Mouse (Mus musculus) cerebellum, postnatal 36 days (tissue): ENCODE data around the gene Ep400.

Experiments used
- DNase-seq, 2 experiments: peaks; one replicate each; pipeline ENCODE4 v3.0.0; 2021 to 2022; ENCODE audit warnings: mixed read lengths in 2 of 2

The Ep400 gene

DNA sequence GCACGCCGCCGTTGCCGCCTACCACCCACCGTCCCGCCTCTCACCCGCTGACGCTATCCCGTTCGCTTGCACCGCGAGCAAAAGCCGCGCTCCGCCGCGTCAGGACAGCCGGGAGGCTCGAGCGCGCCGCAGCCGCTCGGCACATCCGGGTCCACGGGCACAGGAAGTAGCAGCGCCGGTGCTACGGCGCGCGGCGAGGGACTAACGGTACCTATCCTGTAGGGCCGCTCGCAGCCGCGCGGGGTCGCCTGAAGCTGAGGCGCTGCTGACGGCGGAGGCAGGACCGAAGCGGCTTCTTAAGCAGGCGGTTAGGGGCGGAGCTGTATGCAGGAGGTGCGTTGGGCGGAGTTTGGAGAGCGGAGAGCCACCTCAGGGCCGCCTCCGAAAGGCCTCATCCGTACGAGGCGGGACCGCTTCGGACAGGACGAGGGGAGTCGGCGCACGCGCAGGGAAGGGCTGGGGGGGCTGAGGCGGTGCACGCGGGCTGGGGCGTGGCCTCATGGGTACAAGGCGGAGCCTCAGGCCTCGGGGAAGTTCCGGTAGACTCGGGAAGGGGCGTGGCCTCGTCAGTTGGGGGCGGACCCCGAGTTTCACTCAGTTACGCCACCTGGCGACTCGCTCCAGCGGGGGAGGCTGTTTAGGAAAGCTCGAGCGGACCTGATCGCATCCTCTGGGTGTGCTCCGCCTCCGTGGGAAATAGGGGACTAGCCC lies at the start of gene Ep400:
Gene Ep400, minus strand, starts transcription at position 270 of the 711 bp plus-strand sequence.
- DNase-seq = peak; percentile 100

DNA sequence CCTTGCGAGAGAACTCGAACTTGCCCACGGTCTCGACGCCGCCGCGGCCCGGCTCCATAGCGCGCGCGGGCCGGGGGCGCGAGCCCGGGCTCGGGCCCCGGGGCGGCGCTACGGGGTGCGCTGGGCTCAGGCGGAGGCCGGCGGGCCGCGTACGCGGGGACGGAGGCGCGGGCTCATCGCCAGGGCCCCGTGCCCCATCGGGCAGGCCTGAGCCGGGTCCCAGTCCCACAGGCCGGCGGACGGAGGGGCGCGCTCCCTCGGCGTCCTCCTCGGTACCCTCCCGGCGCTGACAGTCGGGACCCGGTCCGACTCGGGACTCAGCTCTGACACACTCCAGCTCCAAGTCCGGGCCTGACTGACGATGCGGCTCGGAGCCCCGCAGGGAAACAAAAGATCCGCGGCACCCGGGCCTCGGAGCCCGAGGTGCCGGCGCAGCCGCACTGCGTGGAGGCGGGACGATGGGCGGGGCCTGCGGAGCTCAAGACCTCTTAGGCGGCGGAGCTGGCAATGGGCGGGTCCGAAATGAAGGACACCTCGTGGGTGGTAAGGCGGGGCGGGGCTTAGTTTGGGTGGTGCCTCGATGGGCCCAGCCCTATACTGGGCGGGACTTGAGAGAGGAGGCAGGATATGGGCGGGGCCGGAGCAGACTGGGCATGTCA lies 39.3 kb upstream of the Ep400 start, which contains the start of gene Ulk1:
Gene Ulk1, minus strand, starts transcription at position 431 of the 659 bp plus-strand sequence.
- peak; percentile 99 to 100 for DNase-seq

DNA sequence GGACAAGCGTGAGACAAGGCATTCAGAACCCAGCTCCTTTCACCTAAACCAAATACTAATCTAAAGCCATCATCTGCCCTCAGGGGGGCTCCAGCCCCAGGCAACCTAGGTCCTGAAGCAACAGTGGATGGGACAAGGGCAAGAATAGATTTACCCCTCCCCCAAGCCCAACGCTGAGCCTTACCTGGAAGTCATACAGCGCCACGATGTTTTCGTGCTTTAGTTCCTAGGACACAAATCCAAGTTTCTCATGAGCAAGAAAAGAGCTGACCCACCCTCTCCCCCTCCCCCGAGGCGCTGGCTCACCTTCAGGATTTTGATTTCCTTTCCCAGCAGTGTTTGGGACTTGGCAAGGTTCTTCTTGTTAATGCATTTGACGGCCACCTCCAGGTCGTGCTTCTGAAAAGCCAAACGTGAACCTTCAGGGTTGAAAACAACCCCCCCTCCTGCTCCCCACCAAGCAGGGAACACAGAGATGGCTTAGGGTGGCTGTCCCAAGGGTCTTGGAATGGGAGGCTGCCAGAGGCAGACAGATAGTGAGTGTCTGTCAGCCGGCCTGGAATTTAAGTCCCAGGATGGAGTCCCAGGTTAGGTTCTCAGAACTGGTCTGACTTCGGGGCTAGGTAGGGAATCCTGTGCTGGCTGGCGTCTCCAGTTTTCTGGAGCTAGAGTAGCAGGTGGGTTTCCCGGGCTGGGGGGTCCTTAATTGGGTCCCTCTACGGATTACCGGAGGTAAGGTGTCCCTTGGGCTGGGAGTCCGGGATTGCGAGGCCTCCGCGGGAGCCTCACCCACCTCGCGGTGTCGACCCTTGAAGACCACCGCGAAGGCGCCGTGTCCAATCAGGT lies 38.5 kb upstream of the Ep400 start:
- peak; percentile 37 to 43 for DNase-seq

DNA sequence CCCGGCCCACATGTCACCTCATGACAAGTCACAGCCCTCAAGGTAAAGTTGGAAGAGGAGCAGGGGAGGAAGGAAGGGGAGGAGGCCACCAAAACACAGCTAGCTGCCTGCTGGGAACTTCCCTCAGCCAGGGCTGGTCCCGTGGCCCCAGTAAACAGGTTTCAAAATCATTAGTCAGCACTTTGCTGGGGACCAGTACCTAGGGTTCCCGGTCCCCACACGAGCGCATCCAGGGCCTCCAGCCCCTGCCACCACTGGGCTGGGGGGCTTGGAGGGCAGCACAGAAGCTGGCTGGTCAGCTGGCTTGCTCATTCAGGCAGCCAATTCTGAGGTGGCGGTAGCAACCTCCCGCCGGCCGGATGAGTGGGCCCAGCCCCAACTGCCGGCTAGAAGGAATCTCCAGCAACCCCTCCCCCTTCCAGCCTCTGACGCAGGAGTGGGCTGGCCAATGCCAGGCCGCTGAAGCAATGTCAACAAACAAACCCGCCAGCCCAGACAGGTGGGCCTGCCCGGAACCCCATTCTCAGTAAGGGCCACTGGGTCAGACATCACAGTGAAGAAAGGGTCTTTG lies 37.6 kb upstream of the Ep400 start:
- peak; percentile 87 to 90 for DNase-seq

DNA sequence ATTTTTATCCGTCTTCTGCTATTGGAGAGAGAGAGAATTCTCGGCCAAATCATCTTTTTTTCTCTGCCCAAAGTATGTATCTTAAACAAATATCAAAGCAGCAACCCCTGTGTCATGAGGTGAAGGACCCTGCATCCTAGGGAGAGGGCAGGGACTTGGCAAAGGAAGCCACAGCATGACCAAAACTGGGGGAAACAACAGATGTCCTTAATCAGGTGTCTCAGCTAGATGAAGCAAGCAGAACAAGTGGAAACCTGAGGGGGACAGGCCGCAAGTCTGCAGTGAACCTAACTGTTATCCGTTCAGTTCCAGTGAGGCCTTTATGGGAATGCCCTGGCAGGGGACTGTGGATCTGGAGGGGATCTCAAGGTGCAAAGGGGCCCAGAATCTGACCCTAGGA lies 36.9 kb upstream of the Ep400 start:
- DNase-seq = no peak

- DNase-seq = no peak
Measured at GRCm38 (mm10) chr5:110806676-110807075, 36.2 kb upstream of the Ep400 start.

GRCm38 (mm10) chr5:110806154-110806553 lies 35.6 kb upstream of the Ep400 start:
- DNase-seq = no peak

DNA sequence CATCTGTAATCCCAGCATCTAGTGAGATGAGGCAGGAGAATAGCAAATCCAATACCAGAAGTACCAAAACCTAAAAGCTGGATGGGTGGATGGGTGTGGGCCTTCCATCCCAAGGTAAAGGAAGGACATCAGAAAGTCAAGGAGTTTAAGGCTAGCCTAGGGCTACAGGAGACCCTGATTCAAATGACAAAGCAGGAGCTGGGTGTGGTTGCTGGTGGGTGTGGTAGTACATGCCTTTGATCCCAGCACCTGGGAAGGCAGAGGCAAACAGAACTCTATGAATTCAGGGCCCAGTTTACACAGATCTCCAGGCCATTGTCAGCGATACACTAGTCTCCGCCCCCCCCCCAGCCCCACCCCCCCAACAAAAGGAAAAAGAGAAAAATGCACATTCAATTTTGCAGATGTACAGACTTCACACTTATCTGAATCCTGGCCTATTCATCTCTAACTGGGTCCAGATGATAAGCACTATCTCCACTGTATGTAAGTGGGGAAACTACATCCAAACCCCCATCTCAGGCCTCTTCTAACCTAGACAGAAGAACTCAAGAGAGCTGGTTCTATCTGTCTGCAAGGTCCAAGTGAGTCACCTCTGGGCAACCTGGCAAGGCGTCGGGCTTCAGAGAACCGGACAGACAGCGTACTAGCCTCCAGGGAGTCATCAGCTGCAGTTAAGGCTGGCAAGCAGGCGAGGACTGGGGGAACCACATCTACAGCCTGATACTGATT lies 33.7 kb upstream of the Ep400 start:
- no peak for DNase-seq

DNA sequence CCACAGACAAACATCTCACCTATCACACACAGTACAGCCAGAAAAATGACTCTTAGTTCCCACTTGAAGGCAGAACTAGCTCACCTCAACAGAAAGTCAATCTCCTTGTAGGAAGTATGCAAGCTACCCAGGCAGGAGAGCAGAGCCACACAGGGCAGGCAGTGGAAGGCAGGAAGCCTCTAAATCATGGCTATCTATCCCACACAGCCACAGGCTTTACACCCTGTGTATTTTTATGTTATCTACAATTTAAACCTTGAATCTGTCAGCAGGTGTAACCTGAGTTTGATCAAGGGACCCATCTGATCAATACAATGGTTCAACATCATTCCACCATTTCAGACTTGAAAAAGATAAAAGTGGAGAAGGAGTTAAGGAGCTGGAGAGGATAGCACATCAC lies 32.3 kb upstream of the Ep400 start:
- DNase-seq = no peak

- DNase-seq = peak; percentile 79 to 84
Measured at GRCm38 (mm10) chr5:110802186-110802585, 31.7 kb upstream of the Ep400 start.

DNA sequence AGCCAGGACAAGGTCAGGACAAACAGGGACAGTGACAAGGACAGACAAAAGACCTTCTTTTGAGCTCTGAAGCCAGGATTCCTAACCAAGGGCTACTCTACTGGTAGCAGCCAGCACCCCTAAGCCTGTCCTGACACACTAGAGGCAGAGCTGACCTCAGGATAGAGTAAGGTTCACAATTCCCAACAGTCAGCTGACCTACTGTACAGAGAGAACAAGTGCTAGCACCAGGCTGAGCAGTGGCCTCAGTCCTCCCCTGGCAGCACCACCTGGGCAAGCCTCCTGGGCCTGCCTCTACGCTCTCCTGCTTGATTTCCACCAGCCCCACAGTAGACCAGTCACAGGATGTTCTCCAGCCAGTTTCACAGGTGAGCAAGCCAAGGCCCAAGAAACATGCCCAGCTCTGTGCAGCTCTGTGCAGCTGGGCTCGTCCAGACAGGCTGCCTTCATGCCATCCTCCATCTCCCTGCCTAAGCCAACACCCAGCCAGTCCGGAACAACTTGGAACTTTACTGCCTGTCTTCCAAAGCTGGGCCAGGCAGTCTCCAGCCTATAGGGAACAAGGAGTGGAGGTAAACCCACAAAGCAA lies 30.6 kb upstream of the Ep400 start:
- DNase-seq = no peak

- DNase-seq = peak; percentile 40 to 41
Measured at GRCm38 (mm10) chr5:110797696-110798095, 27.2 kb upstream of the Ep400 start.

DNA sequence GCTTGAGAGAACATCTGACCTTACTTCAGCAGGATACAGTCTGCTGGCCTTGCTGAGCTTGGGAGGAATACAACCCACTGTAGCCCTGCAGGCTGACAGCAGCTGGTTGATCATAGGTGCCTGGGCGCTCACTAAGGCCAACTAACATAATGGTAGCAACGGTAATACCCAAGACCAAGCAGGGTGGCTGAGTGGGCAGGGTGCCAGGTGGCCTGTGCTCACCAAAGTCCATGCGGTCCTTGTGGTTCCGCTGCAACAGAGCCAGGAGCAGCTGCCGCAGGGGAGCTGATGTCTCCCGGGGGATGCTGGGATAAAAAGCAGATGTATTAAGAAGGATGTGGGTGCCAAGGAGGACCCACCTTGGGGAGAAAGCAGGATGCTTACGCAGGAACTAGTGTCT lies 23.8 kb upstream of the Ep400 start:
- peak in 1 of 2 experiments; percentile 44 for DNase-seq

DNA sequence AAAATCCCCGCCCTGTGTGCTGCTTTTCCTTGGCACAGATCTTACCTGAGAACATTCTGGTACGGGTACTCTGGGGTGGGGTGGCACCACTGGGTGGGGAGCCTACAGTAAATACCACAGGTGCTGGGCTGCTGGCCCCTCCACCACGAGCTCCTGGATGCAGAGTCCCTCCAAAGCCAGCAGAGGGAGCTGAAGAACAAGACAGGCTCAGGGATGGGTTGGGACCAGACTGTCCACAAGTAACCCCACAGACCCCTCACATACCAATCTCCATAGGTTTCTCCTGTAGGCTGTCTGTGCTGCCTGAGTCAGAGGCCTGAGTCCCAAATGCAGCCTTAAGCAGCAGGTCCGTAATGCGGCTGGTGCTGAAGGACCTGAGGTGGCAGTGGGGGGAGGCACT lies 18.2 kb upstream of the Ep400 start:
- DNase-seq = peak; percentile 37 to 51

DNA sequence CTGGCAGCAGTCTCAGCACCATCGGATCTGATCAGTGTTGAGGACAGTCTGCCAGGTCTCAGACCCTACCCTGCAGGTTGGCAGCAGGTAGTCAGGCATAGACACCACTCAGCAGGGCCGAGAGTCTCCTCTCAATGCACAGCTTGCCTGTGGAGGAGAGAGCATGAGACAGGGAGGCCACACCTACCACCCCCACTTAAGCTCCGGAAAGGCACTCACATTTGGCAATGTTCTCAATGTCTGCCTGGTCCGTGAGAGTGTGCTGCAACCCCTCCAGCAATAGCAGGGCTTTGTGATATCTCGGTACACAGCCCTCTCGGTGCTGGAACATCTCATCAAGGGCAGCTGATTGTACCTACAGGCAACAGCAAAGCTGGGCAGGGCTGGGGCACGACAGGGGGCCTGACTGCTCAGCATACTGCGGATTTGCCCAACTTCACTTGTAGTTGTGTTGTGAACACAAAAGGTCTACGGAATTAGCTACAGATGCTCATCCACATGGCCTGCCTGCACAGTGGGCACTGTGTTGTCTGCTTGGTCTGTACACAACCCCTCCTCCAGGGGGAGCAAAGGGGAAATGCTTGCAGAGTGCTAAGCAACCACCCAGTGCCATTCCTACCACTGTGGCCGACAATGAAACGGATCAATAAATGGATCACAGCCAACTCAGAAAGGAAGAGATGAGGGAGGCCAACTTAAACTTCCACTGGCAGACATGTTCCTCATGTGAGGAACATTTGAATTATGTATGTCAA lies 15.7 kb upstream of the Ep400 start:
- DNase-seq = peak; percentile 36 to 45

DNA sequence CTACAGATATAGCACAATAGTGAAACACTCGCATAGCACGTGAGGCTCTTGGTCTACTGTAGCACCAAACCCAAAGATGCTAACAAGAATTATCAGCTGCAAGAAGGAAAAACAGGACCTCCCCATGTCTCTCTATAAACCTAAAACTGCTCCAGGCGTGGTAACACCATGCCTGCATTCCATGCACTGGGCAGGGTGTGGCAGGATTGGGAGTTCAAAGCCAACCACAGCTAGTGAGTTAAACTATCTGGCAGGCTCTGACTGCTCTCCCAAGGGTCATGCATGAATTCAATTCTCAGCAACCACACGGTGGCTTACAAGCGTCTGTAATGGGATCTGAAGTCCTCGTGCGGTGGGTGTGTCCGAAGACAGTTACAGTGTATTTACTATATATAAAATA lies 12.6 kb upstream of the Ep400 start:
- no peak for DNase-seq

GRCm38 (mm10) chr5:110781529-110782238 lies 11.2 kb upstream of the Ep400 start:
- no peak for DNase-seq

DNA sequence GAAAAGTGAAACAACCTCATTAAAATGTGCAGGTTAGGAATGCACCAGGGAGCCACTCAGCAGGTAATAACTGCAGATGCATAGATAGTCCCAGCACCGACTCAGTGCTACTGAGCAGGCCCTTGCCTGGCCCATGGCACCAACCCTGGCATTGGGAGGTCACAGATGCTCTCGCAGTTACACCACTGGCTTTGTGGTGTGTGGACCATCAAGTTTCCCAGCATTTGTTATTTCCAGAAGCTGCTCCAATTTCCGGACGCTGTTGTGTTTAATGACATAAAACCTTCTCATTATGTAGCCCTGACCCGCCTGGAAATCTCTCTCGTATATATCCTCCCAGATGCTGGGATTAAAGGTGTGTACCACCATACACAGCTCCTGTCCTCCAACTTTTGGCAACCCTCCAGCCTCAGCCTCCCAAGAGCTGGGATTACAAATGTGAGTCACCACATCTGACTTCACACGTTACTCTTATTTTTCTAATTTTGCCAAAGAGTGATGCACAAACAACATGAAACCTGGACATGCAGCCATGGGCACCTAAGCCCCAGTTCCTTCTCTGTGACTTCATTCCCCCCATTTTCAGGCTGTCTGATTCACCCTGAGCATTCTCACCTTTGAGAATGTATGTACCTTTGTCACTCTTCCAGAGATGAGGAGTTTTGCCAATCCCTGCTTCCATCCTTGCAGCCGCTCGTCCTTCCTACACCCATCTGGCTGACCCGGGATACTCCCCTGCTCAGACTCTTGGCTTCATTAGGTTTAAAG lies 10.4 kb upstream of the Ep400 start:
- no peak for DNase-seq

GRCm38 (mm10) chr5:110779998-110780760 lies 9.7 kb upstream of the Ep400 start, which contains the start of gene Pus1:
Gene Pus1 (minus strand): TSS chr5:110780659.
- peak; percentile 95 for DNase-seq
